Mouse (Mus musculus) cerebellum, postnatal 4 days (tissue): ENCODE measurements at regions not wholly inside any gene's neighbourhood (a gene's known extent, or its start where the extent isn't known, plus 50 kb on each side); places are given as distances from the start of the nearest gene placed in this dataset.

Source experiments
- DNase-seq, 2 experiments: peaks; one replicate each; pipeline ENCODE4 v3.0.0; 2022; ENCODE audit warnings: low spot score in 2 of 2, mixed read lengths in 1 of 2

GRCm38 (mm10) chr14:99612114-99612513 lies 313.6 kb downstream of the Klf5 start:
- DNase-seq, result no peak

GRCm38 (mm10) chr14:99614748-99615147 lies 316.3 kb downstream of the Klf5 start:
- DNase-seq, result no peak

GRCm38 (mm10) chr14:99616655-99617335 lies 318.3 kb downstream of the Klf5 start:
- no peak for DNase-seq

- no peak for DNase-seq
These were observed 318.9 kb downstream of the Klf5 start for GRCm38 (mm10) chr14:99617374-99617773.

- DNase-seq, result no peak
These were observed 323.0 kb downstream of the Klf5 start for GRCm38 (mm10) chr14:99621538-99621937.

GRCm38 (mm10) chr14:99624380-99625327 lies 326.2 kb downstream of the Klf5 start:
- no peak for DNase-seq

GRCm38 (mm10) chr14:99627615-99628014 lies 329.1 kb downstream of the Klf5 start:
- DNase-seq, result no peak

GRCm38 (mm10) chr14:99631092-99631491 lies 332.6 kb downstream of the Klf5 start:
- no peak for DNase-seq

GRCm38 (mm10) chr14:99632444-99632843 lies 334.0 kb downstream of the Klf5 start:
- DNase-seq, result no peak

GRCm38 (mm10) chr14:99635556-99636150 lies 337.2 kb downstream of the Klf5 start:
- no peak for DNase-seq

- DNase-seq, result no peak
These were observed 343.3 kb downstream of the Klf5 start for GRCm38 (mm10) chr14:99641475-99642453.

- no peak for DNase-seq
These were observed 347.8 kb downstream of the Klf5 start for GRCm38 (mm10) chr14:99646323-99646722.

GRCm38 (mm10) chr14:99674399-99674798 lies 375.9 kb downstream of the Klf5 start:
- DNase-seq, result no peak

- no peak for DNase-seq
These were observed 388.7 kb downstream of the Klf5 start for GRCm38 (mm10) chr14:99687062-99687806.

- DNase-seq, result no peak
These were observed 389.9 kb downstream of the Klf5 start for GRCm38 (mm10) chr14:99688415-99688814.

GRCm38 (mm10) chr14:99696301-99696700 lies 397.8 kb downstream of the Klf5 start:
- DNase-seq, result no peak

GRCm38 (mm10) chr14:99699545-99699944 lies 401.1 kb downstream of the Klf5 start:
- DNase-seq, result no peak

GRCm38 (mm10) chr14:99706004-99706403 lies 407.5 kb downstream of the Klf5 start:
- no peak for DNase-seq

GRCm38 (mm10) chr14:99708066-99708465 lies 409.6 kb downstream of the Klf5 start:
- no peak for DNase-seq

GRCm38 (mm10) chr14:99709764-99710163 lies 411.3 kb downstream of the Klf5 start:
- DNase-seq, result no peak
